Mouse (Mus musculus) liver, adult 2 months (tissue): ENCODE results near the gene Pik3ap1.

Source experiments
- CTCF ChIP-seq: fragments of 200-500 bp; IDR thresholded peaks from 2 replicates; pipeline ENCODE4 v1.5.1; 2011; ENCODE audit warnings: low read depth, low read length, control low read depth
- POLR2A ChIP-seq: fragments of 200-500 bp; IDR thresholded peaks from 2 replicates; pipeline ENCODE4 v1.6.1; 2011; ENCODE audit warnings: low read length, control low read depth; ENCODE audit not compliant: insufficient read depth; ENCODE audit errors: extremely low read depth

GRCm38 (mm10) chr19:41341677-41342076 is 43.2 kb downstream of the Pik3ap1 start:
- TF ChIP-seq POLR2A (no peak), CTCF (no peak)
